Mouse (Mus musculus) embryo, embryonic 10.5 days (tissue): ENCODE data around the gene Pcsk5.
A peak's percentile ranks its signal among the peaks of the same experiment; 100 is the strongest.
"Not testable (repeated sequence)": the region's sequence is repeated elsewhere in the genome, so short reads cannot be mapped to it uniquely, and the experiment has no call there.

ENCODE experiments used
- DNase-seq: peaks from one replicate; pipeline ENCODE4 v3.0.0-alpha.2; 2015; ENCODE audit warnings: low spot score

Pcsk5 gene

GRCm38 (mm10) chr19:17476021-17476420 lies 361.4 kb downstream of the Pcsk5 start:
- no peak for DNase-seq

- DNase-seq, result not testable (repeated sequence)
Measured at GRCm38 (mm10) chr19:17473138-17473537, 364.3 kb downstream of the Pcsk5 start.

GRCm38 (mm10) chr19:17471861-17472260 lies 365.6 kb downstream of the Pcsk5 start:
- DNase-seq, result peak; percentile 23

- DNase-seq, result peak; percentile 59
Measured at GRCm38 (mm10) chr19:17471196-17471595, 366.2 kb downstream of the Pcsk5 start.

GRCm38 (mm10) chr19:17467556-17468211 lies 369.7 kb downstream of the Pcsk5 start:
- peak; percentile 55 for DNase-seq

GRCm38 (mm10) chr19:17452001-17452400 lies 385.4 kb downstream of the Pcsk5 start:
- DNase-seq, result no peak

DNA sequence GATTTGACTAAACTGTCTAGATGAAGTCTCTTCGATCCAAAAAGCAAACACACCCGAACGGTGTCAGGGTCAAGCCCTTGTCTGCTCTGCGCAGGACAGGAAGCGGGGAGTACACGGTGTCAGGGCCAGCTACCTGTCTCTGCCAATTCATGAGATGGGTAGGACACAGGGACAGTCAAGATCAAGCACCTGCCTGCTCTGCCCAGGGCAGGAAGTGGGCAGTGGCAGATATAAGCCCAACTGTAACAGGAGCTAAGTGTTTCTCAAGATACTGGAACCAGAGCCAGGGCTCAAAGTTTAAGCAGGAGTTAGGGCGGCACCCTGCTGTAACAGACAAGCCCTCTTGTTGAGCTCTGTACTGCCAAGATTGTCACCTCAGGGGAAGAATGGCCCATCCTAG lies 393.9 kb downstream of the Pcsk5 start:
- no peak for DNase-seq

- DNase-seq, result peak; percentile 14
Measured at GRCm38 (mm10) chr19:17439476-17440189, 397.8 kb downstream of the Pcsk5 start.

DNA sequence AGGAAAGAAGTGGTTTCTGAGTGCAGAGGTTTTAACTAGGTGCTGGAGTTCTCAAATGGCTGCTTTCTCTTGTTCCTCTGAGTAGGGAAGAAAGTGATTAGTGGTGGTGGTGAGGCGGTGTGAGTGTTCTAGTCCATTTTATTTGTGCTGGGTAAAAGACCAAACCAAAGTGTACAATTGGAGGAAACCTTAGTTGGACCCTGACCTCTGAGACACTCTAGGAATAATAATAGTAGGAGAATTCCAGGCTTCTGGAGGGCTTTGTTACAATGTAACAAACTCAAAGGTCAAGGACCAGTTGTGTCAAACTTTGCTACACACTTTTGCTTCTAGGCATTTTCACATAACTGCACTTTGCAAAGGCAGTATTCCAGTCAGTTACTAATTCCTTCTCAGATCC lies 400.8 kb downstream of the Pcsk5 start:
- no peak for DNase-seq

DNA sequence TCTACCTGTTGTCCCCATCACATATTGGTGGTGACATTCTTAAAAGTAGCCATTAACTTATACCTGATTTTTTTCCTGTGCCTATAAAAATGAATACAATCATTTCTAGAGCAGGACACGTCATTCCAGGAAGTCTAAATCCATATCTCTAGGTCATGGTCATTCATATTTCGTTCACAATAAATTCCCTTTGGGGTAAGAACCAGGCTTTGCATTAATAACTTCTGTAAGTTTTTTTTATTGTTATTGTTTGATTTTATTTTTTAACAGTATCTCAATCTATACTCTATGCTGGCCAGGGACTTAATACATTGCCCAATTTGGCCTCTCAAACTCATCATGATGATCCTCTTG lies 408.9 kb downstream of the Pcsk5 start:
- no peak for DNase-seq

- DNase-seq, result no peak
Measured at GRCm38 (mm10) chr19:17427824-17428560, 409.4 kb downstream of the Pcsk5 start.

GRCm38 (mm10) chr19:17423306-17423705 lies 414.1 kb downstream of the Pcsk5 start:
- no peak for DNase-seq

- DNase-seq, result no peak
Measured at GRCm38 (mm10) chr19:17417855-17418254, 419.6 kb downstream of the Pcsk5 start.

GRCm38 (mm10) chr19:17412915-17413459 lies 424.4 kb downstream of the Pcsk5 start:
- peak; percentile 10 for DNase-seq

DNA sequence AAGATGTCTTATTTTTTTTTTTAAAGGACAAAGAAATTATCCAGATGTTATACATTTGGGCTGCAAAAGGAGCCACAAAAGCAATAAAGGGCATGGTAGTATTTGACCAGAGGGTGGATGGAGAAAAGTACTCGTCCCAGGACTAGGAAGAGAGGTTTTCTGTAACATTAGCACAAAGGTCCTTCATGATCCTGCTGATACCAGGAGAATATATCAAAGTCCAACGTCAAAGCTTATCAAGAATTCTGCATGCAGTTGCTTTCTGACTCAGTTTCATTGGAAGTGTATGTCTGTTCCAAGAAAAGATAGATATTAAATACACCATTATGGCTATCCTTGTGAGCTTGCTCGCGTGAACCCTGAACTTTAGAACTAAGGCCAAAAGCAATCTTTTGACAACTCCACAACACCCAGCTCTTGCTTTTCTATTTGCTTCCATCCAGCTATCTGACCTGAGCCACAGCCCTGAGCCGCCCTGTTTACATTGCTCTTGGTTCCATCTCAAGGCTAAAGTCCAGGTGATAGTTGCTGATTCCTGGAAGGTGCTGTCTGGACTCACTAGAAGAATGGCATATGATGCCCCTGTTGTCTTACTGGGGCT lies 426.9 kb downstream of the Pcsk5 start:
- no peak for DNase-seq

DNA sequence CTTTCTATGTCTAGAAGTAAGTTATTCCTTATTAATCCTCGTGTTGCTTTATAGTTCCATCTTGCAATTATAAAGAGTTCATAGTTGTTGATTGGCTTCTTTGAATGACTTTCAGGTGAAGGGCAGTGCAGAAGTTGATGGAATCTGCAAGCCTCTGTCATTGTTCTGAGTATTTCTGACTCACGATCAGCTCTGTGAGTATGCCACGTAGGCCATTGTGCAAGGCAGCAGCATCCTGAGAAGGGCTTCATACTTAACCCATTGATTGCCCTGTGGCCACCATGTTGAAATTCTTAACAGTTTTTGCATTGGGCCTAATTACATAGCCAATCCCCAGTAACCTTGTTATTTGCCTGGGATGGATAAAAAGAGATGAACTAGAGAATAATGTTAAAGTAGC lies 428.1 kb downstream of the Pcsk5 start:
- no peak for DNase-seq

DNA sequence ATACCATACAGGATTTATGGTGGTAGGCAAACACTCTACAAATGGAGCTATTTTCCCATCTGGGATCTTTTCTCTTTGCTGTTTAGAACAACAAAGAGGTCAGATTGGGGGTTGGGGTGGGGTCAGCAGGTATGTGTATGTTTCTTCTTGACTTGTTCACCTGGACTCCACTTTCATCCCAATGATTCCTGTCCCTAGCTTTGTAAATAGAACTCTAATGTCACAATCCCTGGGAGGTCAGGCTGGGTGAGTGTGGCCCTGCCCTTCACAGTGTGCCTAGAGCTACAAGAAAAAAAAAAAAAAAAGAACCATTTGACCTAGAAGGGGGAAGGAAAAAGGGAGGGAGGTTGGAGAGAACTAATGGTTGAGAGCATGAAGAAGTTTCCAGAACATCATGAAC lies 428.8 kb downstream of the Pcsk5 start:
- no peak for DNase-seq

DNA sequence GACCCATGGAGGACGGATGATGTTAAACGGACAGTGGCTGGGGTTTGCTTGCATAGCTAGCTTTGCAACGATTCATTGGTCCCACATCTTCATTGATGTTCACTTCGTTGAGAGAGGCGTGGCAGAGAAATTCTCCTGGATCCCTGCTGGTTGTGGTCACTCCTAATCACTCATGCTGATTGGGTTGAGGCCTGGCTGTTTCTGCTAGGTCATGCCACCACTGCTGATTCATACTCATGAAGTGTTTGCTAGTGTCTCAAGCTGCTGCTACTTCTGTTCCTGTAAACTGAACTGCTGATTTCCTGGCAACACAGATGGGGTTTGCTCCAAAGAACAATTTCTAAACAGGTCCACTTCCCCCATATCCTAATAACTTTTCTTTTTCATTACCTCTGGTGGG lies 430.6 kb downstream of the Pcsk5 start:
- no peak for DNase-seq

DNA sequence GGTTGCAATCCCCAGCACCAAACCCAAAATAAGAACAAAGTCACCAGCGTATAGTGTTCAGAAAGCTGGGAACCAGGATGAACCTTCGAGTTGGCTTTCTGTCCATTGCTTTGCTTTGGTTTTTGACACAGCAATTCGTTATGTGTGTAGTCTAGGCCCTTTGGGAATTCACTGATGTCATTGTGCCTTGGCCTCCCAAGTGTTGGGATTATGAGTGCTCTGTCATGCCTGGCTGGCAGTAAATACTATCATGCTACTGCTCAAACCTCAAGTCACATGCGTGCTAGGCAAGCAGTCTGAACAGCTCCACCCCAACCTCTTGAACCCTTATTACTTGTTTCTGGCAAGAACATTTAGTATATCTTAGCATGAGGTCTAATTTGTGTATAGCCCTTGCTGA lies 434.3 kb downstream of the Pcsk5 start:
- DNase-seq, result no peak

- DNase-seq, result no peak
Measured at GRCm38 (mm10) chr19:17400571-17400970, 436.9 kb downstream of the Pcsk5 start.

GRCm38 (mm10) chr19:17399965-17400364 lies 437.5 kb downstream of the Pcsk5 start:
- DNase-seq, result no peak

DNA sequence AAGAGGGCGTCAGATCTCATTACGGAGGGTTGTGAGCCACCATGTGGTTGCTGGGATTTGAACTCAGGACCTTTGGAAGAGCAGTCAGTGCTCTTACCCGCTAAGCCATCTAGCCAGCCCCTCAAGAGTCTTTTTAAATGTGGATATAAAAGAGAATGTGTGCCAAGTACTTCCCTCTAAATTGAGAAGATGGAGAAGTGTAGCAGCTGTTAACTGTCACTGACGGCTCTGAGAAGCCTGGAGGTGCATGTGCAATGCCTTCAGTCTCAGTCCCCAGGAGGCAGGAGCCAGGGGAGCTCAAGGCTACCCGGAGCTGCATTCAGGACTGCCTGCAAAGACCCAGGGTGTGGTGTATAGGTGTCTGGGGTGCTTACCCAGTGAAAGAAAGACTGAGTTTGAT lies 439.5 kb downstream of the Pcsk5 start:
- DNase-seq, result no peak
